Mouse (Mus musculus): Measurements from ENCODE around the gene Ccm2. TPM values are rescaled to one million over a fixed set of nuclear protein-coding genes. Genes with fewer than 3 reads are reported as not detected.

The Ccm2 gene
- total and polyA plus RNA-seq, 3 experiments: 30.4 to 34.5 (median 32.7) TPM

- H3K27me3 ChIP-seq (replicated peaks): no peaks in the 10 kb centered on the region
- H3K4me1 ChIP-seq (ENCODE audit: control insufficient read depth in 1 of 2, insufficient read depth in 2 of 2): 0 out of 4 replicates have a peak, but pooled peaks cover 0 to 3% of the 10 kb centered on the region in 2 experiments
- no peaks in the 10 kb centered on the region for H3K79me2 ChIP-seq (replicated peaks; ENCODE audit: control insufficient read depth, extremely low read depth, insufficient read depth, poor library complexity, severe bottlenecking)
- H3K9ac ChIP-seq (ENCODE audit: insufficient read depth, low read depth): no peak overlapping the region
- H3K4me2 ChIP-seq (ENCODE audit: insufficient read depth, low read depth, poor library complexity, severe bottlenecking): no peak overlapping the region
- peaks cover 83 to 97% of the 10 kb centered on the region in 2 experiments for H3K36me3 ChIP-seq (replicated peaks in 1 of 2; ENCODE audit: control insufficient read depth in 1 of 2, insufficient read depth in 1 of 2, low read length in 1 of 2)
- no peak overlapping the region for H3K4me3 ChIP-seq (replicated peaks in 1 of 3; ENCODE audit: low read depth in 2 of 3, low read length in 2 of 3, poor library complexity in 1 of 3)
- in situ Hi-C loops (cut with MboI; ENCODE audit: low pct_ligation_motif_present, low pct_unique_long_range_greater_than_20kb, low sequenced_read_pairs) (no loop called here), dilution Hi-C loops (cut with MboI; ENCODE audit: extremely low pct_ligation_motif_present, extremely low pct_unique_long_range_greater_than_20kb, low sequenced_read_pairs) (no loop called here)
- TF ChIP-seq ZMIZ1 (IDR thresholded peaks at IDR 0.05; ENCODE audit: low read depth, low read length): 0 out of 2 replicates have a peak, but pooled peaks have one; percentile 35
- TF ChIP-seq POLR2AphosphoS2 (IDR thresholded peaks at IDR 0.05; ENCODE audit: low read depth, low read length): peak; percentile 75; the same call in 1 of the 2 replicates
- TF ChIP-seq BHLHE40 (IDR thresholded peaks at IDR 0.05; ENCODE audit: low read depth, low read length): no peak
- no peak for TF ChIP-seq POLR2A (IDR thresholded peaks at IDR 0.05; ENCODE audit: low read depth, low read length)
- TF ChIP-seq JUN (IDR thresholded peaks at IDR 0.05; ENCODE audit: insufficient read depth, low read depth, low read length): no peak
- no peak for TF ChIP-seq CTCF (conservative IDR thresholded peaks at IDR 0.05 in 1 of 2, IDR thresholded peaks at IDR 0.05 in 1 of 2; ENCODE audit: low read depth in 2 of 2, low read length in 2 of 2)
- TF ChIP-seq KAT2A (IDR thresholded peaks at IDR 0.05; ENCODE audit: insufficient replicate concordance, low read length): no peak
- DNase-seq (ENCODE audit: extremely low read depth): no peak
- no peak overlapping the region for H3K27ac ChIP-seq (ENCODE audit: insufficient read depth, low read depth)
- no peaks in the 10 kb centered on the region for H3K9me3 ChIP-seq (replicated peaks; ENCODE audit: low read length)
Observed at GRCm38 (mm10) chr11:6508269-6508876, 38.3 kb upstream of the Ccm2 start.

GRCm38 (mm10) chr11:6514837-6515236, 31.9 kb upstream of the Ccm2 start:
- in situ Hi-C loops (cut with MboI; ENCODE audit: low pct_ligation_motif_present, low pct_unique_long_range_greater_than_20kb, low sequenced_read_pairs) (no loop called here), dilution Hi-C loops (cut with MboI; ENCODE audit: extremely low pct_ligation_motif_present, extremely low pct_unique_long_range_greater_than_20kb, low sequenced_read_pairs) (no loop called here)
- Histone ChIP-seq H3K4me1 (ENCODE audit: control insufficient read depth in 1 of 2, insufficient read depth in 2 of 2) (peaks cover 12 to 47% of the 10 kb centered on the region in 2 experiments), H3K4me2 (ENCODE audit: insufficient read depth, low read depth, poor library complexity, severe bottlenecking) (no peak overlapping the region), H3K36me3 (replicated peaks in 1 of 2; ENCODE audit: control insufficient read depth in 1 of 2, insufficient read depth in 1 of 2, low read length in 1 of 2) (peaks cover 88 to 94% of the 10 kb centered on the region in 2 experiments), H3K79me2 (replicated peaks; ENCODE audit: control insufficient read depth, extremely low read depth, insufficient read depth, poor library complexity, severe bottlenecking) (peaks cover 40% of the 10 kb centered on the region), H3K27ac (ENCODE audit: insufficient read depth, low read depth) (0 out of 2 replicates have a peak overlapping the region, but pooled peaks have one; percentile 10), H3K9ac (ENCODE audit: insufficient read depth, low read depth) (no peak overlapping the region), H3K9me3 (replicated peaks; ENCODE audit: low read length) (no peaks in the 10 kb centered on the region), H3K4me3 (replicated peaks in 1 of 3; ENCODE audit: low read depth in 2 of 3, low read length in 2 of 3, poor library complexity in 1 of 3) (no peak overlapping the region), H3K27me3 (replicated peaks) (no peaks in the 10 kb centered on the region)
- no peak for TF ChIP-seq SMC3 (IDR thresholded peaks at IDR 0.05; ENCODE audit: low read depth, low read length)
- TF ChIP-seq MEF2A (IDR thresholded peaks at IDR 0.05; ENCODE audit: borderline replicate concordance, low read depth, low read length): no peak
- TF ChIP-seq POLR2AphosphoS2 (IDR thresholded peaks at IDR 0.05; ENCODE audit: low read depth, low read length): peak; percentile 64; the same call in 1 of the 2 replicates
- 0 out of 2 replicates have a peak, but pooled peaks have one; percentile 18 for TF ChIP-seq CHD2 (IDR thresholded peaks at IDR 0.05; ENCODE audit: low read length)
- no peak for TF ChIP-seq ZKSCAN1 (IDR thresholded peaks at IDR 0.05; ENCODE audit: borderline replicate concordance, low read depth, low read length)
- TF ChIP-seq EP300 (IDR thresholded peaks at IDR 0.05; ENCODE audit: low read length): no peak
- no peak for TF ChIP-seq JUND (conservative IDR thresholded peaks at IDR 0.05; ENCODE audit: low read depth, low read length)
- TF ChIP-seq BHLHE40 (IDR thresholded peaks at IDR 0.05; ENCODE audit: low read depth, low read length): no peak
- no peak for TF ChIP-seq ETS1 (conservative IDR thresholded peaks at IDR 0.05; ENCODE audit: low read depth, low read length)
- TF ChIP-seq UBTF (IDR thresholded peaks at IDR 0.05; ENCODE audit: low read depth, low read length): no peak
- no peak for TF ChIP-seq ZNF384 (IDR thresholded peaks at IDR 0.05; ENCODE audit: low read depth, low read length)
- TF ChIP-seq ZC3H11A (IDR thresholded peaks at IDR 0.05; ENCODE audit: low read depth, low read length): no peak
- TF ChIP-seq CHD1 (IDR thresholded peaks at IDR 0.05; ENCODE audit: low read depth, low read length): no peak
- TF ChIP-seq SIN3A (IDR thresholded peaks at IDR 0.05; ENCODE audit: low read length): no peak
- no peak for TF ChIP-seq RAD21 (IDR thresholded peaks at IDR 0.05; ENCODE audit: low read depth, low read length)
- TF ChIP-seq CTCF (conservative IDR thresholded peaks at IDR 0.05 in 1 of 2, IDR thresholded peaks at IDR 0.05 in 1 of 2; ENCODE audit: low read depth in 2 of 2, low read length in 2 of 2): no peak
- DNase-seq (ENCODE audit: extremely low read depth): no peak
